Mouse (Mus musculus) adrenal gland, postnatal 10 days (tissue): ENCODE data around the gene Mapk1ip1l. TPM values are rescaled to one million over a fixed set of nuclear protein-coding genes. Genes with fewer than 3 reads are reported as not detected.
A peak's percentile ranks its signal among the peaks of the same experiment; 100 is the strongest.
"Not testable (repeated sequence)": the region's sequence is repeated elsewhere in the genome, so short reads cannot be mapped to it uniquely, and the experiment has no call there.

Experiments
- DNase-seq: peaks from one replicate; pipeline ENCODE4 v3.0.0; 2021; ENCODE audit warnings: mixed read lengths
- total RNA-seq, 2 experiments: library from RNA; stranded (reverse); gene quantifications; 2 replicates each; pipeline ENCODE4 v1.2.3; 2021

Mapk1ip1l gene
- total RNA-seq, 2 experiments from 2014 or later: 69.9 to 75.9 TPM

DNA sequence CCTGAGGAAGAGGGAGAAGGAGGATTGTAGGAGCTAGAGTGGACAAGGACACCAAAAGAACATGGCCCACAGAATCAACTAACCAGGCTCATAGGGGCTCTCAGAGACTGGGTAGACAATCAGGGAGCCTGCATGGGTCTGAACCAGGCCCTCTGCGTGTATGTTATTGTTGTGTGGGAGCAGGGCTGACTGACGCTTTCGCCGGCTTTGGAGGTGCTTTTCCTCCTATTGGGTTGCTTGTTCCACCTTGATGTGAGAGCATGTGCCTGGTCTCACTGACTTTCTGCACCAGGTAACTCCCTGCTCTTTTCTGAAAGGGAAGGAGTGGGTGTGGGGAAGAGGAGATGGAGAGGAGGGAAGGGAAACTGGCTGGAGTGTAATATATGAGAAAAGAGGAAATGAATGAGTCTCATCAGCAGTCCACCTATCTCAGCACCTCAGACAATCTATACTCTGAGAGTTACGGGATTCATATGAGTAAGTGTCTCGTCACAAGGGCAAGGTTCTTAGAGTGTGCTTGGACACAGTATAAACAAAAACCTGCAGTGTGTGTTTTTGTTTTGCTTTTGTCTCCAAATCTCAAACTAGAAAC, 6.8 kb downstream of the Mapk1ip1l start:
- no peak for DNase-seq

DNA sequence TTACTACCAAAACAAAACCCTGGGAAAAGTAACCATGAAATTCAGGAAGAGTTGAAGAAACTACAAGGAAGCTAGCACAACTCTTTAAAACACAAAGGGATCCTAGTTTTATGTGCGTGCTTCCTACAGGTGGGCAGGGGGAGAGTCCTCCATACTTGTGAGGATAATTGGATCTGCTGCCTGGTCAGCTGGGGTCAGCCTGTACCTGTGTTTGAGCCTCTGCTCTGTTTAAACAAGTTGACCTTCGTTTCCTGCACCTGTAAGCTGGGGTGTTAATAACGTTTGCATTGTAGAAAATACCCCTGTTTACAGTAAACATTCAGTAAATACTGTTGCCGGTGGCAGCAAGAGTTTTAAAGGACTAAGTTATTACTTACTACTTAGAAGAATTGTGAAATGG, 7.9 kb downstream of the Mapk1ip1l start:
- DNase-seq: no peak

DNA sequence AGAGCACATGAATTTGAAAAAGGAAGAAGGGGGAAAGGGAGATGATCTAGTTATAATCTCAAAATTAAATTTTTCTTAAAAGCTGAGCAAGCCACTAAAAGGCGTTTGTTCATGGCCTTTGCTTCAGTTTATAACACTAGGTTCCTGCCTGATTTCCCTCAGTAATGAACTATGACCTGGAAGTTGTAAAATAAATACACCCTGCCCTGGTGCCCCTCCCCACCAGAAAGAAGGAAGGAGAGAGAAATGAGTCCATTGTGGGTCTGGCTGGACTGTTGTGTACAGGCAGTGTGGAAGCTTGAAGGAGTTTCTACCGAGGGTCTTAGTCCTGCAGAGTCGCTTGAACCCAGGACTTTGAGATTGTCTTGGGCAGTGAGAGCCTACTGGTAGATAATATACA, 9.6 kb downstream of the Mapk1ip1l start:
- DNase-seq: no peak

DNA sequence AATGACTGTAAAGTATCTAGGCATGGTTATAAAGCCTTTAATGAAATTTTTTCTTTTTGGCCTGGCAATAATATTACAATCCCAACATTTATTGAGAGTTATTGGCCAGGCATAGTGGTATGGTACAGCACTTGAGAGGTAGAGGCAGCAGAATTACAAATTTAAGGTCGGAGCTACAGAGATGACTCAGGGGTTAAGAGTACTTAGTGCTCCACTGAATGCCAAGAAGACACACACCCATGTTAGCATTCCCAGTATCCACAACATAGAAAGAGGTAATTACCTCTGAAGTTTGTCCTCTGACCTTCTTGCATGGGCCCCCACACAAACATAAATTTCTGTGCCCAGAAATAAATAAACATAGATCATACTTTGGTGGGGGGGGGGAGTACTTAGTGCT, 11.0 kb downstream of the Mapk1ip1l start:
- no peak for DNase-seq

DNA sequence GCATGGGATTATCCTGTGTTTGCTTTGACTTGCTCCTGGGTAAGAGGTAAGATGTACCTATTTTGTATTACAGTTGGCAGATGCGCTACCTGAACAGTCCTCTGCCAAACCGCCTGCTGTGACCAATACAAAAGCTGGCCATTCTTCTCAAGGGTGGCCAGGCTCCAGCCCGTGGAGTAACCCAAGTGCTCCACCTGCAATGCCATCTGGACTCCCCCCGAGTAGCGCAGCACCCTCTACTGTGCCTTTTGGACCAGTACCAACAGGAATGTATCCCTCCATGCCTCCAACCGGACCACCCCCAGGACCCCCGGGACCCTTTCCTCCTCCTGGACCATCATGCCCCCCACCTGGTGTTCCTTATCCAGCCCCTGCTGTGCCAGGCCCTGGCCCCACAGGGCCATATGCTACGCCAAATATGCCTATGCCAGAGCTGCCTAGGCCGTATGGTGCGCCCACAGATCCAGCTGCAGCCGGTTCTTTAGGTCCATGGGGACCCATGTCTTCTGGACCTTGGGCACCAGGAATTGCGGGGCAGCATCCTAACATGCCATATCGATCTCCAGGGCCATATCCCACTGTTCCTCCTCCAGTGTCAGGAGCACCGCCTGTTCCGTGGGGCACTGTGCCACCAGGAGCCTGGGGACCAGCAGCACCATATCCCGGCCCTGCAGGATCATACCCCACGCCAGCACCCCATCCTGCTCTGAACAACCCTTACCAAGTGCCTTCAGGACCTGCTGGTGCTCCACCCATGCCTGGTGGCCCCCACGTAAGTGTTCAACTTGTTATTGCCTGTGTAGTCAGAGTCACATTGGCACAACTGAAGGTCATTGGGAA, 12.5 kb downstream of the Mapk1ip1l start:
- DNase-seq: no peak

DNA sequence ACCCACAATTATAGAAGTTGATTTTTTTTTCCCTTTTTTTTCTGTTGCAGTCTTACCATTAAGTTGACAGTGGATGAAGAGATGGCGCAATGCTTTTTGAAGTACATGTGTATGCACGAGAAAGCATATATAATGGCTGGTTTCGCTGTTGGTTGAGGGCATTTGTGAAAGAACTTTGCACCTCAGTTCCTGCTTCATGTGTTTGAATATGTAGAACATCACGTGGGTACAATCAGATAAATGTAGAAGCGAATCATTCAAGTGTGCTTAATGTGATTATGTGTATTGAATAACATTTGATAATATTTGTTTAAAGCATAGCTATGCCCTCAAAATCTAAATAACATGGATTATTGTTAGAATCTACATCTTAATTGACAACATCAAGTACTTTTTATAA, 21.3 kb downstream of the Mapk1ip1l start:
- DNase-seq: no peak

DNA sequence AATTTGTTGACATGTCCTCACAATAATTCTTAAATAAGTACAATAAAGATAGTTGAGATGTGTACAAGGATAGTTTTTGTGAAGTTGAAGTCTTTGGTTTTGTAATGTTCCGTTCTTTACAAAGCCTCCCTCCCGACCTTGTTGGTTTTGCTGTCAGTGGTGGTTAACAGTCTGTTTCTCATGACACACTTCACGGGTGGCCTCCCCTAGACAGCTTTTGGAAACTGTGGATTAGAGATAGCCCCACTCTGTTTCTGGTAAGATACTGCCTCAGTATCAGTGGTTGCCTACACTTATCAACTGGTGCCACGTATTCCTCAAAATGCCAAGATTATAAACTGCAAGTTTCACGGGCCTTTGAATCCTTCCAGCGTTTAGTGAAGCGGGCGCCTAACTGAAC, 23.5 kb downstream of the Mapk1ip1l start:
- not testable (repeated sequence) for DNase-seq

DNA sequence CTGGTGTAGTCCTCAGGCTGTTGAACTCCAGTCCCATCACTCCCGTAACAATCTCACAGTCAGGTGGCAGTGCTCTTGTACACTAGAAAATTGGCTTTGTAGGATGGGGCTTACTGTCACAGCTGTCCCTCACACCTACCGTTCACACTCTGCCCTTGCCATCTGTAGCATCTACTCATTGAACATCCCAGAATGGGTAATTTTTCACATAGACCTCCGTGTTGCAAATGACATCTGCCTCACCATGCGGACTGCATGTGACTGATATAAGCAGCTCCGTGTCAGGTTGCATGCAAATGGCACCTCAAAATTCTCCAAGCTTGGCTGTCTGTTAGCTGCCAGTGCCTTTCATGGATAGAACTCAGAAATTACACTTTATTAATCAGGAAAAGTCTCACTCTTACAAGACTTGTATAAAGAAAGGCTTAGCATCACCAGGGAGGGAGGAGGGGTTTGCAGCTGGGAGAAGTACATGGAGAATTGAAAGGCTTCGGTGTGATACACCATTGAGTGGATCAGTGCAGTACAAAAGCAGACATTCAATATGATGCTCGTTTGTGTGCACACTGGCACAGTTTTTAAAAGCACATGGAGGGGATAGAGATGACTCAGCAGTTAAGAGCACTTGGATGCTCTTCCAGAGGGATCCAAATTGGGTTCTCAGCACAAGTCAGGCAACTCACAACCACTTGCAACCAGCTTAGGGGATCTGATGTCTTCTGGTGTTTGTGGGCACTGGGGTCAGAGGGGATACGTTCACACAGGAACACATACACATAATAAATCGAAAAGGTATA, 28.1 kb downstream of the Mapk1ip1l start:
- no peak for DNase-seq

DNA sequence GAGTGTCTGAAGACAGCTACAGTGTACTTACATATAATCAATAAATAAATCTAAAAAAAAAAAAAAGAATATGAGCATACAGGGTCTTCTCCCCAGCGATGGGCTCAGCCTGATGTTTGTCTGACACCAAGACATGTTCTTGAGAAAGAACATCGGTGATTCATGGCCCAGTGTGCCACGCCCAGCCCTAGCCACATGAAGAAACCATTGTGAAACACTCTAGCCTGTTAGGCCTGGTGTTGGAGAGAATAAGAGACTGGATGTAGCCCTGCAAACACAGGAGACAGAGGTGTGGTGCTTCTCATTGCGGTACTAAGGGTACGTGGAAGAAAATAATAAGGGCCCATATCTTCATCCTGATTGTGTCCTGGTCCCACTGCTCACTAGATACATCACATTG, 29.3 kb downstream of the Mapk1ip1l start:
- DNase-seq: no peak

DNA sequence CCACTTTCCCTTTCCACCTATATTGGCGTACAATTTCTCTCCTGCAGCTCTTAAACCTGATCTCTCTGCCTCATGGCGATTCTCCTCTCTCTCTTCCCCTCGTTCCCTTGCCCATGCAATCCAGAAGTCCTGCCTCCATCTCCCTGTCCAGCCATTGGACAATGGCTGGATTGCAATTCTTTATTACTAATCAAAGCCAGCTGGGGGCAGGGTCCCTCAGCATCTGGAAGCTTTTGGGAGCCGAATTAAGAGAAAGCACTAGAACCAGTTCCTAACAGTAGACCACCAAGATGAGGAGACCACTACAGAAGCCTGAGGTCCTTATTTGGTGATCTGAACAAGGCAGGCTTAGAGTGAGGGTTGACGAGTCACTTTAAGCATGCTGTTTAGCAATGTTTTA, 33.9 kb downstream of the Mapk1ip1l start:
- DNase-seq: no peak

DNA sequence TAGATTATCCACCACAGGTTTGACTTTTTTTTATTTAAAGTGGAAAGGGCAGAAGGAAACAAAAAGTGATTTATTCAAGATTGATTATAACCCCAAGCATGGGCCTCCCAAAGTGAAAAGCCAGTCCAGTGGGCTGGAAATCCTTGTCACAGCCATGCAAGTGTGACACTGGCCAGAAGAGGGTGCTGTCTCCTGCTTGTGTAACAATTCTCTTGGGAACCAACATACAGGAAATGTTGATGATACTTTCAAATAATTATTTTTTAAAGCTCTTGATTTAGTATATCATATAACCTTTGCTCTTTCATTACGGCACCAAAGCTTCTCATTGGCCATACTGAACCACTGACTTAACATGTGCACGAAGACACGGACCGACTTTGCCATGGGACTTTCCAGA, 36.8 kb downstream of the Mapk1ip1l start:
- peak; percentile 80 for DNase-seq

DNA sequence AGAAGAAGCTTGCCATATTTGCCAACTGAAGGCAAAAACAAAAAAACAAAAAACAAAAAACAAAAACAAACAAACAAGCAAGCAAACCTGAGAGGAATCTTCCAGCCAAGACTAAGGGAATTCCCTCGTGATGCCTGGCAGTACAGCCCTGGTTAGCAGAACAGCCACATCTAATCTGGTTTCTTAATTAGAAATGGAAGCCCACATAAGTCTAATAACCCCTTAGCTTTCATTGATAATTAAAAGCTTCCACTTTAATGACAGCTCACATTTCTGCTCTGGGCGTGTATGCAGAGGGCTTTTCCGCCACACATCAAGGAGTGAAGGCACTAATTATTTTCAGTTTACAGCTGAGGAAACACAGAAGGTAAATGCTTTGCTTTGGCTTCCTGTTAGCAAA, 37.2 kb downstream of the Mapk1ip1l start:
- no peak for DNase-seq

DNA sequence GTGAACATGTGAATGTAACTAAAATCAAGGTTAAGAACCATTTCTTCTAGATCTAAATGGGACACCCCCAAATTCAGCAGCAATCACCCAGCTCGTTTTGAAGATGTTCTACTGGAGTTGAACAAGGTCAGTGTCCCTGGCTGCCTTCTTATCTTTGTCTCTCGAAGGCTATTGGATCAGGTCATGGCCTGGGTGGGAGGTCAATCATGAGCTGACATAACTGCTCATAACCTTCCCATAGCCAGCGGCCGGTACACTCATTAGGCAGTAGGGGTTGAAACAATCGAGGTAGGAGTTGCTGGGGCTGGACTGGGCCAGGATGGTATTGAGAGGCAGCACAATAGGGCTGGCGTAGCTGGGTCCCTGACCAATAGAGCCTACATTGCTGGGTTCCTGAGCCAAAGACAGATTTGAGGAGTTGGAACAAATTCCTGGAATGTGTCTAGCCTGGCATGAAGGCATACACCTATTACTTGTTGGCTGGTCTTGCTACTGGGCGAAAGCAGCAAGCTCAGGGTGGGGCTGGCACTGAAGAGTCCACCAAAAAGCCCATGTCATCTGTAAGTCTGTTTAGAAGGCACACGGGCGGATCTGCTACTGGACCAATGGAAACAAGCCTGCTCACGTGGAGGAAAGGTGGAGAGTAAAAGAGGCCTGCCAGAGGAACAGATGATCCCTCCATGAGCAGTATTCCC, 42.3 kb downstream of the Mapk1ip1l start:
- no peak for DNase-seq

DNA sequence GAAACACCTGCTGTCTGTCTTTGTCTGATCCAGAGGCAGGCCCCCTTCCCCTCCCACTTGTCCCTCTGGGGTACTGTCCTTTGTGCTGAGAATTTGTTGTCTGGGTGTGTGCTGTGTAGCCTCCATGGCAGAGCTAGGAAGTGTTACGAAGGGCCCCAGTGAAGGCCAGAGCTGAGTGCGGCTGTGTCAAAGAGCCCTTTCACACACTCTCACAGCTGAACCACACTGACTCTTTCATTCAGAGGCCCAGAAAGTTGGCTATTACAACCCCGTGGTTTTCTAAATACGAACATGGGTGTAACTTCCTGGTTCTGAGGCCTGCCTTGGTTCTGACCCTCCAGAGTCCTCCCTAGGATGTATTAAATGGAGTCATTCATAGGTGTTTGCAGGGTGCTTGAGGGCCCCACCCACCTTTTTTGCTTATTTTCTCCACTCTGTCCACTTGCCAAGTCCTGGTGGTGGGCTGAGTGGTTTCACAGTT, 43.8 kb downstream of the Mapk1ip1l start:
- DNase-seq: no peak

DNA sequence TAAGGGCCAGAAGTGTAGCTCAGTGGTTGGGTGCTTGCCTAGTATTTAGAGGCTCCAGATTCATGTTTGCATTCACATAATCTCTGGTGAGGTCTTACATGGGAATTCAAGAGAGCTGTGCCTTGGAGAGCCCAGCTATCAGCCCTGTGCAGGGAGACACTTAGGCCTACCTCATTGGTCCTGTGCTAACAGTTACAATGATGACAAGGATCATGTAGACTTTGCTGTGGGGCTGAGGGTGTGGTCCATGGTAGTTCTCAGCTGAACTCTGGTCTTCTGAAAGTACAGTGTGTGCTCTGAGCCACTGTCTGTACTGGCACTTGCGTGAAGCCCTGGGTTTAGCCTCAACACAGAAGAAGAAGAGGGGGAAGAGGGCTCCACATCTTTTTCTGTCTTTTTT, 48.6 kb downstream of the Mapk1ip1l start:
- no peak for DNase-seq

DNA sequence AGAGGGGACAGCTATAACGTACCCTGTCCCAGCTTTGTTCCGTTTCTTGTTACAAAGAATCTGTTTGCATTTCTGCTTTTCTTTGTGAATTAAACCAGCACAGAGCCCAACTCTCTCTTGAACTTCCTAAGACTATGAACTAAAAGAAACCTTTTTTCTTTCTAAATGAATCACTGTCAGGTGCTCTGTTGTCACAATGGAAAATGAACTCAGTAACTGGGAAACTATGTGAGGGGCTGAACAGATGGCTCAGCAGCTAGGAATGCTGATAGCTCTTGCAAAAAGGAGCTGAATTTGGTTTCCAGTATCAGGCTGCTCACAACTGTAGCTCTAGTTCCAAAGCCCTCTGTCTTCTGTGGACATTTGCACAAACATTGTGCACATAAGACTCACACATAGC, 52.9 kb downstream of the Mapk1ip1l start:
- DNase-seq: no peak

DNA sequence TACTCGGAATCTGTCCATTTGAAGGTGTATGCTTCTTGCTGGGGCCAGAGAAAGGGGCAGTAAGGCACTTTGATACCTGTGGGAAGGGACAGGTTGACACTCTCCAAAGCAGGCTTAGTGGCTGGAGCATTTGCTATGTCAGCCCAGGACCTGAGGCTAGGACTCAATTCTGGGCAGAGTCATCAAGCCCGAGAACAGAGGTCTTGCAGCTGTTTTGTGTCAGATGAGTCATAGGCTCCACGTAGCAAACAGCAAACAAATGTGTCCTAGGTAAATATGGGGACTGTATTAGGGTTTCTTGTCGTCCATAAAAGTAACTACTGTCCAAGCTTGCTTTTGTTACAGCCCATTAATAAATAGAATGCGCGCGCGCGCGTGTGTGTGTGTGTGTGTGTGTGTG, 54.2 kb downstream of the Mapk1ip1l start:
- no peak for DNase-seq

DNA sequence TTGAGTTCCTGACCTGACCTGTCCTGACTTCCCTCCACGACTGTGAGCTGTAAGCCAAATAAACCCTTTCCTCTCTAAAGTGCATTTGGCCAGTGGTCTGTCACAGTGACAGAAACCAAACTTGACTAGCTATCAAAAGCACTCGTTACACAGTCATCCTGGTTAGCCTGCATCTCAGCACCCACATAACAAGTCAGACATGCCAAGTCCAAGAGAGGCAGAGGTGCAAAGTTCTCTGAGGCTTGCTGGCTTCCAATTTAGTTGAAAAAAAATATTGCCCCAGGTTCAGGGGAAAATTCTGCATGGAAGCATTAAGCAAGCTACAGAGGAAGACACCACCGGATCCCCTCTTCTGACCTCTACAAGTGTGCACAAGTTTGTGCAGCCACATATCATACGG, 55.2 kb downstream of the Mapk1ip1l start:
- no peak for DNase-seq

DNA sequence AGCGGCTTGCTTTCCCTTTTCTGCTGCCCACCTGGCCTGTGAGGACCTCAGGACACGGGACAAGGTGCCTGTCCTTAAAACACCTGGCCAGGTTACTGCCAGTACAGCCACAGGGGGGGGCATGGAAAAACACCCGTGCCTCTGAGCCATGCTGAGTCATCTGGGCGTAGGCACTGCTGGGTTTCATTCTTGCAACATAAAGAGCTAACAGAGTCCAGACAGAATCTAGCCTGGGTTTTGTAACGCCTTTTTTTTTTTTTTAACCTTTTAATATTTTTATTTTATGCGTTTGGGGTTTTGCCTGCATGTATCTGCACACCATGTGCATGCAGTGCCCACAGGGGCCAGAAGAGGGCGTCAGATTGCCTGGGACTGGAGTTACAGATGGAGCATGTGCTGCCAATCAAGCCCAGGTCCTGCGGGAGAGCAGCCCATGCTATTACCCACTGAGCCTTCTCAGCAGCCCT, 56.1 kb downstream of the Mapk1ip1l start:
- peak; percentile 33 for DNase-seq

DNA sequence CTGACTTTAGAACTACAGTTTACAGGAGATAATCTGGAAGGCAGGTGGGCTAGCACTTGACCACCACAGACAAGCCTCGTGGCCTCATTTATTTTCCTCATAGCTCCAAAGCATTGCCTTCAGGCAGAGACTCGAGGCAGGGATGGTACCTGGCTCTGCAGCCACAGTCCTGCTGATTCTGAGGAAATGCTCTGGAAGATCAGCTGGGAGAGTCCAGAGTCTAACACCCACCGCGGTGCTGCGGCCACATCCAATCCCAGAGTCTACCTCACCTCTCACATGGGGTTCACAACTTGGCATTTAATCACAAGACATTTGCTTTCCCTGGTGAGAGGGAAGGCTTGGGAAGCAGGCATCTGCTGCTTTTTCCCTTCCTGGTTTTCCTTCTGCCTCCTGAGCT, 56.9 kb downstream of the Mapk1ip1l start:
- no peak for DNase-seq

DNA sequence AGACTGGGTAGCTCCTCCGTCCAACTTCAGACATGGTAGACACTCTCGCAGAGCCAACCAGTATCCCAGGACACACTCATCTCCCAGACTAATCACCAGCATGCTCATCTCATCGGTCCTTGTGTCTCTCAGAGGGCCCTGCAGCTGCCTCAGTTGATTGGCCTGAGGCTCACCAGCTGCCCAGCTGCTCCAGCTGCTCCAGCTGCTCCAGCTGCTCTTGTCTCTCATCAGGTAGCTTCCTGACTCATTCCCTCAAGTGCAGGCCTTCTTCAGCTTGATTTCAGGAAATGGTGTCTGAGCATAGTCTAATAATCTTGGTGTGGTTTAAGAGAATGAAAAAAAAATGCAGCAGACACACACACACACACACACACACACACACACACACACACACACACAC, 58.6 kb downstream of the Mapk1ip1l start:
- no peak for DNase-seq

DNA sequence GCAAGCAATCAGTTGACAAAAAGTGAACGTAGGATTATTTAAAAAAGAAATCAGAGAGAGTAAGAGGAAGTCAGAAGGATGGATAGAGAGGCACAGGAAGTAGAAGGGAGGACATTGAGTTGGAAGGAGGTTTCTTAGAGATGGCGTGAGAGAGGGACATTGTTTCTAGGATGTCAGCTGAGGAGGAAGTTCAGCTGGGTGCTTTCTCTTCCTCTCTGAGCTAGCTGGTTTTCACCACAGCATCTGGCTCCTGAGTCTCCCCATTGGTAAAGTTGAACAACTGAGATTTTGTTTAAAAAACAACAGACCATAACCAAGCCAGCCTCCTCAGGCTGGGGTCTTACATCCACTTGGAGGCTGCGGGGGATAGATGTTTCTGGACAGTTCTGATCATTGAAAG, 61.5 kb downstream of the Mapk1ip1l start:
- no peak for DNase-seq
